ENCODE assay signal across 11 mouse cellular contexts in the genomic region with DNA sequence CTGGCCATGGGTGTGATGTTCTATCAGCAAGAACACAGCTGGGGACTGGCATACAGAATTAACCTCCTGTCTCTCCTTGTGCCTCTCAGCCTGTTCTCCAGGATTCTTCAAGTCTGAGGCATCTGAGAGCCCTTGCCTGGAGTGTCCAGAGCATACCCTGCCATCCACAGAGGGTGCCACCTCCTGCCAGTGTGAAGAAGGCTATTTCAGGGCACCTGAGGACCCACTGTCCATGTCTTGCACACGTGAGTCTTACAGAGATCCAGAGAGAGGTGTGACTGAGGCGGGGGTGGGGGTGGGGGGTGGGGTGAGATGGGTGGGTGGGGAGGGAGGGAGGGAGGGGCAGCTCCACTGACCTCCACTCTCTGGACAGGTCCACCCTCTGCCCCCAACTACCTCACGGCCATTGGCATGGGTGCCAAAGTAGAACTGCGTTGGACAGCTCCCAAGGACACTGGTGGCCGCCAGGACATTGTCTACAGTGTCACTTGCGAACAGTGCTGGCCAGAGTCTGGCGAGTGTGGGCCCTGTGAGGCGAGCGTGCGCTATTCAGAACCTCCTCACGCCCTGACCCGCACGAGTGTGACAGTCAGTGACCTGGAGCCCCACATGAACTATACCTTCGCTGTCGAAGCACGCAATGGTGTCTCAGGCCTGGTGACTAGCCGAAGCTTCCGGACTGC. TPM values are rescaled to one million over a fixed set of nuclear protein-coding genes. Genes with fewer than 3 reads are reported as not detected.
DNase-seq lines count a peak whose midpoint lies in the region; ATAC-seq and TF ChIP-seq lines count a peak whose summit lies in the region.
"Had no signal": no experiment of that assay in that cellular context is flagged by ENCODE, and none has a peak within 500 bp of the region (broad histone marks: within the 10 kb centered on the region; RNA-seq: fewer than 3 reads in every experiment).

No protein-coding gene starts in this region.

- H3K4me1 ChIP-seq in midbrain, embryonic 10.5 days, result peaks cover 29% of the 10 kb centered on the region
- H3K4me1 ChIP-seq in midbrain, embryonic 11.5 days (ENCODE audit: control insufficient read depth, insufficient read depth, low read length), result peaks cover 17% of the 10 kb centered on the region

- WGBS in midbrain, embryonic 10.5 days, result 90% methylated on average over 18 of the region's 18 CpGs
- 86% methylated on average over 18 of the region's 18 CpGs for WGBS in midbrain, embryonic 11.5 days

- no peaks in the 10 kb centered on the region for H3K9me3 ChIP-seq in midbrain, embryonic 10.5 days (replicated peaks)
- no peaks in the 10 kb centered on the region for H3K9me3 ChIP-seq in midbrain, embryonic 11.5 days (ENCODE audit: control insufficient read depth, low read length)
- H3K9me3 ChIP-seq: limb, embryonic 13.5 days had no signal

- H3ac ChIP-seq in myocyte (ENCODE audit: control insufficient read depth, insufficient read length), result no peak overlapping the region

- ATAC-seq in midbrain, embryonic 11.5 days (ENCODE audit: low FRiP score), result no peak
- ATAC-seq: inflammation-experienced regulatory T-cells, adult 6 months had no signal

- peak; percentile 20 for DNase-seq in cerebellum, adult 9-11 months
- DNase-seq in cerebellum, postnatal 4 days (ENCODE audit: low spot score in 2 of 2), result no peak
- peak; percentile 43 for DNase-seq in kidney, adult 18-20 months
- DNase-seq in kidney, postnatal 4 days, result no peak
- DNase-seq in midbrain, embryonic 10.5 days (ENCODE audit: low spot score), result no peak
- no peak for DNase-seq in midbrain, embryonic 11.5 days (ENCODE audit: low spot score, missing footprints)
- DNase-seq in MN1 (ENCODE audit: low spot score), result no peak

- H3K27ac ChIP-seq in midbrain, embryonic 10.5 days (replicated peaks), result 0 out of 2 replicates have a peak overlapping the region, but pooled peaks have one; percentile 42
- no peak overlapping the region for H3K27ac ChIP-seq in midbrain, embryonic 11.5 days (ENCODE audit: low read depth, low read length)
- H3K27ac ChIP-seq: limb, embryonic 13.5 days; stomach, postnatal 0 days had no signal

- no peak for TF ChIP-seq POLR2A in myocyte (IDR thresholded peaks at IDR 0.05; ENCODE audit: insufficient read length, low read depth)

- peaks cover 51% of the 10 kb centered on the region for H3K36me3 ChIP-seq in midbrain, embryonic 10.5 days
- no peaks in the 10 kb centered on the region; the same call in 1 of the 2 replicates for H3K36me3 ChIP-seq in midbrain, embryonic 11.5 days (ENCODE audit: control insufficient read depth, insufficient read depth, low read length)
- H3K36me3 ChIP-seq in myocyte (ENCODE audit: control insufficient read depth, insufficient read depth), result peaks cover 26% of the 10 kb centered on the region

- H3K4me2 ChIP-seq in midbrain, embryonic 11.5 days, result no peak overlapping the region
- no peak overlapping the region for H3K4me2 ChIP-seq in myocyte (ENCODE audit: low read depth)
- H3K4me2 ChIP-seq: limb, embryonic 13.5 days had no signal

- peaks cover 43% of the 10 kb centered on the region for H3K79me2 ChIP-seq in myocyte (ENCODE audit: control insufficient read depth, insufficient read depth)

- no peak overlapping the region for H3K9ac ChIP-seq in midbrain, embryonic 11.5 days (ENCODE audit: low read length)
- H3K9ac ChIP-seq: limb, embryonic 13.5 days had no signal

- H3K27me3 ChIP-seq in midbrain, embryonic 10.5 days (ENCODE audit: low read depth, poor library complexity, severe bottlenecking), result peaks cover 7% of the 10 kb centered on the region; the same call in 1 of the 2 replicates
- no peaks in the 10 kb centered on the region for H3K27me3 ChIP-seq in midbrain, embryonic 11.5 days (ENCODE audit: control insufficient read depth, insufficient read depth, low read length)
- H3K27me3 ChIP-seq in myocyte (ENCODE audit: control insufficient read depth, insufficient read depth, insufficient read length), result no peaks in the 10 kb centered on the region
- H3K27me3 ChIP-seq: limb, embryonic 13.5 days had no signal

- H3K4me3 ChIP-seq in midbrain, embryonic 10.5 days, result no peak overlapping the region
- H3K4me3 ChIP-seq in midbrain, embryonic 11.5 days (ENCODE audit: low read depth, low read length), result no peak overlapping the region
- no peak overlapping the region for H3K4me3 ChIP-seq in myocyte
- H3K4me3 ChIP-seq: limb, embryonic 13.5 days had no signal

TF ChIP-seq in myocyte, 11 proteins besides CTCF, POLR2A, EP300 and RAD21:
- TF ChIP-seq TCF3 (IDR thresholded peaks at IDR 0.05; ENCODE audit: insufficient read length, low read depth), result no peak
- no peak for TF ChIP-seq MAX (IDR thresholded peaks at IDR 0.05; ENCODE audit: low read depth)
- TF ChIP-seq REST (IDR thresholded peaks at IDR 0.05; ENCODE audit: insufficient read depth, insufficient read length), result peak; percentile 1

RNA-seq across cellular contexts. Expression of gene Epha2, which starts 15.6 kb away (rescaled TPM):
- 3.6 and 3.7 TPM in 2 replicates for polyA plus RNA-seq in midbrain, embryonic 10.5 days (2016; fragmentation: Nextera tagmentation; extraction: Ambion mirVana)
- polyA plus RNA-seq in midbrain, embryonic 11.5 days (2014; fragmentation: Nextera tagmentation; extraction: Ambion mirVana), result 2.2 and 2.5 TPM in 2 replicates
- 46.8 TPM for polyA plus RNA-seq in myocyte (2012; fragmentation: generic; extraction: Trizol)
- polyA plus RNA-seq: inflammation-experienced regulatory T-cells, adult 6 months had no signal

RNA-seq across cellular contexts. Expression of gene Fam131c, which starts 51.4 kb away (rescaled TPM):
- 0.70 and 1.2 TPM in 2 replicates for polyA plus RNA-seq in midbrain, embryonic 10.5 days (2016; fragmentation: Nextera tagmentation; extraction: Ambion mirVana)
- 2.2 and 2.9 TPM in 2 replicates for polyA plus RNA-seq in midbrain, embryonic 11.5 days (2014; fragmentation: Nextera tagmentation; extraction: Ambion mirVana)
- polyA plus RNA-seq in myocyte (2012; fragmentation: generic; extraction: Trizol), result 0.77 TPM
- polyA plus RNA-seq: inflammation-experienced regulatory T-cells, adult 6 months had no signal

Comparison
In these comparisons a context has a peak if more than half of its experiments do, and no peak if none do; other contexts are left out.
1. DNase-seq: peak in cerebellum, adult 9-11 months (single experiment) and kidney, adult 18-20 months (single experiment); none in cerebellum, postnatal 4 days (0 of 2), kidney, postnatal 4 days (0 of 2), midbrain, embryonic 10.5 days (single experiment), midbrain, embryonic 11.5 days (single experiment) and MN1 (single experiment).
2. RNA of gene Epha2, which starts 15.6 kb away (polyA plus RNA-seq): 46.8 TPM in myocyte (single experiment); 3.6 to 3.7 TPM in midbrain, embryonic 10.5 days and 2.2 to 2.5 TPM in midbrain, embryonic 11.5 days; every median in the first group is over 10 times any median in the second.